Mouse (Mus musculus): ENCODE results near the gene V1rd19.
"Not testable (repeated sequence)": the region's sequence is repeated elsewhere in the genome, so short reads cannot be mapped to it uniquely, and the experiment has no call there.

The V1rd19 gene

GRCm38 (mm10) chr7:24001391-24001790, at the start of gene V1rd19:
TSS of gene V1rd19 (plus strand) at chr7:24001691.
- no peak for DNase-seq

GRCm38 (mm10) chr7:23968044-23968443, 33.4 kb upstream of the V1rd19 start:
- peak; percentile 6 to 19 for DNase-seq

- DNase-seq: not testable (repeated sequence)
These were observed 27.2 kb upstream of the V1rd19 start, which contains the start of gene Vmn1r181 for GRCm38 (mm10) chr7:23974315-23974714. TSS of gene Vmn1r181 (plus strand) at chr7:23974615.

- DNase-seq: no peak
These were observed 51.3 kb downstream of the V1rd19 start, which contains the start of gene Vmn1r183 for GRCm38 (mm10) chr7:24052660-24053304. TSS of gene Vmn1r183 (plus strand) at chr7:24053254.

Measured in cerebellum, postnatal 36 days (tissue).